ENCODE assay signal across 8 mouse cellular contexts in genomic region chr4:128734217-128734616, GRCm38 (mm10). TPM values are rescaled to one million over a fixed set of nuclear protein-coding genes. Genes with fewer than 3 reads are reported as not detected.
DNase-seq lines count a peak whose midpoint lies in the region; ATAC-seq lines count a peak whose summit lies in the region.

No protein-coding gene starts in this region.

- H3K9me3 ChIP-seq in neural tube, embryonic 11.5 days (ENCODE audit: control insufficient read depth, low read length), result no peaks in the 10 kb centered on the region
- H3K9me3 ChIP-seq in embryonic facial prominence, embryonic 13.5 days, result no peaks in the 10 kb centered on the region
- H3K9me3 ChIP-seq in heart, embryonic 14.5 days (ENCODE audit: control insufficient read depth, low read length), result no peaks in the 10 kb centered on the region
- H3K9me3 ChIP-seq in kidney, embryonic 16.5 days (ENCODE audit: low read length), result no peaks in the 10 kb centered on the region

- no peak for DNase-seq in neural tube, embryonic 11.5 days (ENCODE audit: low spot score)
- no peak for DNase-seq in neural tube, embryonic 10.5 days (ENCODE audit: extremely low spot score, low spot score)
- peak; percentile 77 to 88 for DNase-seq in lung, adult 18-20 months
- DNase-seq in ovary, postnatal 14 days (ENCODE audit: low spot score), result peak; percentile 39
- no peak for DNase-seq in thymus, postnatal 0 days (ENCODE audit: low spot score)

- peaks cover 72% of the 10 kb centered on the region for H3K4me1 ChIP-seq in neural tube, embryonic 11.5 days (ENCODE audit: control insufficient read depth, insufficient read depth, low read length)
- peaks cover 89% of the 10 kb centered on the region for H3K4me1 ChIP-seq in embryonic facial prominence, embryonic 13.5 days
- H3K4me1 ChIP-seq in heart, embryonic 14.5 days (ENCODE audit: control insufficient read depth in 2 of 2, insufficient read depth in 2 of 2, low read length in 2 of 2), result peaks cover 53 to 90% of the 10 kb centered on the region in 2 experiments
- peaks cover 89% of the 10 kb centered on the region for H3K4me1 ChIP-seq in kidney, embryonic 16.5 days (ENCODE audit: insufficient read depth, low read length)

- no peak overlapping the region for H3K4me2 ChIP-seq in neural tube, embryonic 11.5 days (ENCODE audit: low read depth)
- peak overlapping the region; percentile 30 for H3K4me2 ChIP-seq in embryonic facial prominence, embryonic 13.5 days
- peak overlapping the region; percentile 46 for H3K4me2 ChIP-seq in heart, embryonic 14.5 days (ENCODE audit: low read length)
- H3K4me2 ChIP-seq in kidney, embryonic 16.5 days (replicated peaks; ENCODE audit: low read depth, low read length), result peak overlapping the region; percentile 34

- 49% methylated on average over 5 of the region's 5 CpGs for WGBS in neural tube, embryonic 11.5 days
- WGBS in embryonic facial prominence, embryonic 13.5 days, result 25% methylated on average over 5 of the region's 5 CpGs
- 7% methylated on average over 5 of the region's 5 CpGs for WGBS in heart, embryonic 14.5 days
- WGBS in kidney, embryonic 16.5 days, result 22% methylated on average over 5 of the region's 5 CpGs

- 0 out of 2 replicates have a peak, but pooled peaks cover 2% of the 10 kb centered on the region for H3K36me3 ChIP-seq in neural tube, embryonic 11.5 days (ENCODE audit: control insufficient read depth, insufficient read depth, low read length)
- peaks cover 8% of the 10 kb centered on the region for H3K36me3 ChIP-seq in embryonic facial prominence, embryonic 13.5 days
- peaks cover 16% of the 10 kb centered on the region for H3K36me3 ChIP-seq in heart, embryonic 14.5 days (ENCODE audit: control insufficient read depth, insufficient read depth, low read length)
- H3K36me3 ChIP-seq in kidney, embryonic 16.5 days (ENCODE audit: insufficient read depth, low read length), result peaks cover 11% of the 10 kb centered on the region; the same call in 1 of the 2 replicates

- H3K4me3 ChIP-seq in neural tube, embryonic 11.5 days (ENCODE audit: low read depth, low read length), result no peak overlapping the region
- no peak overlapping the region for H3K4me3 ChIP-seq in embryonic facial prominence, embryonic 13.5 days
- H3K4me3 ChIP-seq in heart, embryonic 14.5 days (ENCODE audit: control insufficient read depth in 1 of 2, insufficient read depth in 1 of 2, low read depth in 1 of 2, low read length in 2 of 2), result no peak overlapping the region
- H3K4me3 ChIP-seq in kidney, embryonic 16.5 days (ENCODE audit: low read length), result no peak overlapping the region

- H3K9ac ChIP-seq in neural tube, embryonic 11.5 days (ENCODE audit: low read length), result peak overlapping the region; percentile 26
- H3K9ac ChIP-seq in embryonic facial prominence, embryonic 13.5 days, result peak overlapping the region; percentile 37; the same call in 1 of the 2 replicates
- H3K9ac ChIP-seq in heart, embryonic 14.5 days (ENCODE audit: low read length), result 0 out of 2 replicates have a peak overlapping the region, but pooled peaks have one; percentile 23
- H3K9ac ChIP-seq in kidney, embryonic 16.5 days (replicated peaks; ENCODE audit: low read length), result peak overlapping the region; percentile 22

- no peaks in the 10 kb centered on the region for H3K27me3 ChIP-seq in neural tube, embryonic 11.5 days (ENCODE audit: control insufficient read depth, insufficient read depth, low read length)
- H3K27me3 ChIP-seq in embryonic facial prominence, embryonic 13.5 days, result no peaks in the 10 kb centered on the region
- H3K27me3 ChIP-seq in heart, embryonic 14.5 days (ENCODE audit: control insufficient read depth, insufficient read depth, low read length), result no peaks in the 10 kb centered on the region
- no peaks in the 10 kb centered on the region for H3K27me3 ChIP-seq in kidney, embryonic 16.5 days (ENCODE audit: insufficient read depth, low read length)

- H3K27ac ChIP-seq in neural tube, embryonic 11.5 days (ENCODE audit: low read depth, low read length), result peak overlapping the region; percentile 34; the same call in 1 of the 2 replicates
- peak overlapping the region; percentile 91 for H3K27ac ChIP-seq in embryonic facial prominence, embryonic 13.5 days
- H3K27ac ChIP-seq in heart, embryonic 14.5 days (replicated peaks in 1 of 2; ENCODE audit: control insufficient read depth in 1 of 2, insufficient read depth in 1 of 2, low read depth in 2 of 2, low read length in 2 of 2), result peak overlapping the region; percentile 80 to 83
- H3K27ac ChIP-seq in kidney, embryonic 16.5 days (ENCODE audit: low read length), result peak overlapping the region; percentile 81

- ATAC-seq in neural tube, embryonic 11.5 days (ENCODE audit: insufficient read depth, low FRiP score, low TSS enrichment), result no peak
- no peak for ATAC-seq in embryonic facial prominence, embryonic 13.5 days (ENCODE audit: insufficient number of reproducible peaks, insufficient read depth, low FRiP score, low TSS enrichment, low read depth)
- peak; percentile 71 for ATAC-seq in heart, embryonic 14.5 days (ENCODE audit: insufficient number of reproducible peaks, insufficient read depth, low FRiP score, low read depth)
- ATAC-seq in kidney, embryonic 16.5 days (ENCODE audit: low FRiP score, low TSS enrichment), result peak; percentile 92

RNA-seq across cellular contexts. Expression of gene A3galt2, which starts 20.9 kb away (rescaled TPM):
- polyA plus RNA-seq in neural tube, embryonic 11.5 days (2014; fragmentation: Nextera tagmentation; extraction: Ambion mirVana), result 0.33 and 0.45 TPM in 2 replicates
- 0.29 and 0.38 TPM in 2 replicates for polyA plus RNA-seq in embryonic facial prominence, embryonic 13.5 days (2015; fragmentation: Nextera tagmentation; extraction: Ambion mirVana)
- polyA plus RNA-seq in heart, embryonic 14.5 days (2014; fragmentation: Nextera tagmentation; extraction: Ambion mirVana), result 0.12 and 0.13 TPM in 2 replicates
- polyA plus RNA-seq in kidney, embryonic 16.5 days (2015; fragmentation: Nextera tagmentation; extraction: Ambion mirVana), result 0.24 and 0.35 TPM in 2 replicates
- 0.04 and 0.12 TPM in 2 replicates for polyA plus RNA-seq in thymus, postnatal 0 days (2015; fragmentation: Nextera tagmentation; extraction: Ambion mirVana)

Comparison
In these comparisons a context has a peak if more than half of its experiments do, and no peak if none do; other contexts are left out.
1. ATAC-seq: peak in heart, embryonic 14.5 days (single experiment) and kidney, embryonic 16.5 days (single experiment); none in neural tube, embryonic 11.5 days (single experiment) and embryonic facial prominence, embryonic 13.5 days (single experiment).
2. DNase-seq: peak in lung, adult 18-20 months (2 of 2) and ovary, postnatal 14 days (single experiment); none in neural tube, embryonic 11.5 days (single experiment), neural tube, embryonic 10.5 days (single experiment) and thymus, postnatal 0 days (single experiment).
3. H3K27ac ChIP-seq: peak in every context shown above with its lines; median percentile 91 in embryonic facial prominence, embryonic 13.5 days; 82 in heart, embryonic 14.5 days; 81 in kidney, embryonic 16.5 days; 34 in neural tube, embryonic 11.5 days.
4. Peak in every context shown above with its lines, with median percentiles within 50 percentile points of each other: H3K9ac ChIP-seq.